Mouse (Mus musculus) hematopoietic stem cell, adult 5-6 weeks (primary cell): ENCODE measurements around the gene Hecw2. TPM values are rescaled to one million over a fixed set of nuclear protein-coding genes. Genes with fewer than 3 reads are reported as not detected.
A peak's percentile ranks its signal among the peaks of the same experiment; 100 is the strongest.

Source experiments
- ATAC-seq, 2 experiments: fragments of 125-278 bp in 1 of 2; replicated peaks in 1 of 2; 2 replicates each; pipeline ENCODE4 v1.8.0; 2016 to 2017; ENCODE audit warnings: inconsistent platforms in 2 of 2, mild to moderate bottlenecking in 2 of 2, moderate number of reproducible peaks in 2 of 2, low read depth in 1 of 2, moderate TSS enrichment in 1 of 2; ENCODE audit not compliant: low FRiP score in 2 of 2, poor library complexity in 2 of 2, severe bottlenecking in 2 of 2, insufficient read depth in 1 of 2, low TSS enrichment in 1 of 2
- total RNA-seq: library from RNA; stranded (forward); fragments of 172-1452, 232-1000 nt; gene quantifications from 2 replicates; pipeline ENCODE4 v1.2.3, GENCODE M21; 2017

Gene Hecw2
- total RNA-seq, 1 experiment from 2014 or later, result not detected

GRCm38 (mm10) chr1:53784721-53785418 is 410.1 kb downstream of the Hecw2 start, which contains the start of gene Stk17b:
Gene Stk17b, minus strand, starts transcription at chr1:53785224.
- peak; percentile 91 to 96 for ATAC-seq

GRCm38 (mm10) chr1:53784291-53784720 is 410.7 kb downstream of the Hecw2 start:
- peak; percentile 9 to 40; a peak in 2 of 4 replicates for ATAC-seq

- no peak for ATAC-seq
These were observed 412.0 kb downstream of the Hecw2 start for GRCm38 (mm10) chr1:53782956-53783355.

GRCm38 (mm10) chr1:53782079-53782478 is 412.9 kb downstream of the Hecw2 start:
- ATAC-seq, result no peak

- no peak for ATAC-seq
These were observed 413.7 kb downstream of the Hecw2 start for GRCm38 (mm10) chr1:53781311-53781710.

- no peak for ATAC-seq
These were observed 418.6 kb downstream of the Hecw2 start for GRCm38 (mm10) chr1:53776176-53776905.

- ATAC-seq, result no peak
These were observed 419.4 kb downstream of the Hecw2 start for GRCm38 (mm10) chr1:53775545-53775944.

- ATAC-seq, result no peak
These were observed 419.9 kb downstream of the Hecw2 start for GRCm38 (mm10) chr1:53775036-53775435.

- ATAC-seq, result no peak
These were observed 420.4 kb downstream of the Hecw2 start for GRCm38 (mm10) chr1:53774571-53774970.

- peak; percentile 94 to 96 for ATAC-seq
These were observed 421.0 kb downstream of the Hecw2 start for GRCm38 (mm10) chr1:53773994-53774393.

GRCm38 (mm10) chr1:53772967-53773366 is 422.0 kb downstream of the Hecw2 start:
- ATAC-seq, result no peak

- no peak for ATAC-seq
These were observed 423.5 kb downstream of the Hecw2 start for GRCm38 (mm10) chr1:53771476-53771875.

GRCm38 (mm10) chr1:53766112-53766511 is 428.9 kb downstream of the Hecw2 start:
- no peak for ATAC-seq

GRCm38 (mm10) chr1:53757316-53757715 is 437.7 kb downstream of the Hecw2 start:
- ATAC-seq, result no peak

Other genes with a start within 250 kb of the Hecw2 start
- 1.3 and 1.6 TPM in 2 replicates for gene Ccdc150, start 55.5 kb upstream of the Hecw2 start, total RNA-seq
- 33.8 and 36.4 TPM in 2 replicates for gene Gtf3c3, start 243.8 kb upstream of the Hecw2 start, total RNA-seq